Mouse (Mus musculus) adrenal gland, postnatal 14 days (tissue): ENCODE data around the gene Sfrp5. TPM values are rescaled to one million over a fixed set of nuclear protein-coding genes. Genes with fewer than 3 reads are reported as not detected.

Experiments
- total RNA-seq: library from RNA; stranded (reverse); gene quantifications from 2 replicates; pipeline ENCODE4 v1.2.3, GENCODE M21; 2021

Gene Sfrp5
- total RNA-seq, 1 experiment from 2014 or later: 4.3 TPM

Other genes with a start within 250 kb of the Sfrp5 start
- 19.9 and 22.2 TPM in 2 replicates for gene Mms19, start 221.1 kb downstream of the Sfrp5 start, total RNA-seq
- 13.9 and 20.0 TPM in 2 replicates for gene Ubtd1, start 220.5 kb downstream of the Sfrp5 start, total RNA-seq
- gene Ankrd2, start 166.3 kb downstream of the Sfrp5 start, total RNA-seq: 0.68 and 0.82 TPM in 2 replicates
- 6.2 and 22.7 TPM in 2 replicates for gene Hoga1, start 156.6 kb downstream of the Sfrp5 start, total RNA-seq
- 0.64 and 0.96 TPM in 2 replicates for gene 4933411K16Rik, start 150.0 kb downstream of the Sfrp5 start, total RNA-seq
- gene Morn4, start 115.9 kb downstream of the Sfrp5 start, total RNA-seq: 5.4 and 7.4 TPM in 2 replicates
- gene Pi4k2a, start 111.8 kb downstream of the Sfrp5 start, total RNA-seq: 50.4 and 51.5 TPM in 2 replicates
- 47.4 and 48.9 TPM in 2 replicates for gene Avpi1, start 73.2 kb downstream of the Sfrp5 start, total RNA-seq
- 46.4 and 50.1 TPM in 2 replicates for gene Marveld1, start 54.9 kb downstream of the Sfrp5 start, total RNA-seq
- 42.7 and 45.0 TPM in 2 replicates for gene Zfyve27, start 38.3 kb downstream of the Sfrp5 start, total RNA-seq
- gene Golga7b, start 45.3 kb upstream of the Sfrp5 start, total RNA-seq: 0.78 and 1.9 TPM in 2 replicates
- gene Crtac1, start 229.5 kb upstream of the Sfrp5 start, total RNA-seq: 0.37 and 1.1 TPM in 2 replicates